Mouse (Mus musculus): ENCODE results near the gene Ankrd12. TPM values are rescaled to one million over a fixed set of nuclear protein-coding genes. Genes with fewer than 3 reads are reported as not detected.

Ankrd12 gene
- total RNA-seq, 2 experiments from 2014 or later, result 9.7 to 13.7 TPM

DNA sequence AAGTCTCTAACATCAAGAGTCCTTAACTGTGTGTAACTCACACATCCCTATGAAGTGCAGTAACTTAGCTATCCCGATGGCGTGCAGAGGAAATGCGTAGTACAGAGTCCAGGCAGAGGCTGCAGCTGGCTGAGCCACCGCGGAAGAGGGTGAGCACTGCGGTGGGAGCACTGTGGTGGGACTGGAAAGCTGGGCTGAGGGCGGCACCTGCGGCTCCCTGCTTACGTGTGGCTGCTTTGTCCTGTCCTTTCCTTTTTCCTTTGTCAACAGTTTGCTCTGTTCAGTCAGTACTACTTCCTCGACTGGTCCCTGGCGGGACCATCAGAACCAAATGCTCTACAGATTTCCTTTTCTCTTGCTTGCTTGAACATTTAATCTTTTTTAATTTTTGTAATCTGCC, 109.1 kb downstream of the Ankrd12 start:
- no peak for DNase-seq

DNA sequence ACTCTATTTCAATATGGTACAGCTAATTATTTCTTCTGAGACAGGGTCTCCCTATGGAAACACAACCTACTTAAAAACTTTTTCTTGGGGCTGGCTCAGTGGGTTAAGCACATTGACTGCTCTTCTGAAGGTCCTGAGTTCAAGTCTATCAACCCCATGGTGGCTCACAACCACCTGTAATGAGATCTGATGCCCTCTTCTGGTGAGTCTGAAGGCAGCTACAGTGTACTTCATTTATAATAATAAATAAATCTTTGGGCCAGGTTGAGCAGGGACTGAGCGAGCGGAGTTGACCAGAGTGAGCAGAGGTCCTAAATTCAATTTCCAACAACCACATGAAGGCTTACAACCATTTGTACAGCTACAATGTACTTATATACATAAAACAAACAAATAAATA, 114.6 kb downstream of the Ankrd12 start:
- DNase-seq, result no peak

DNA sequence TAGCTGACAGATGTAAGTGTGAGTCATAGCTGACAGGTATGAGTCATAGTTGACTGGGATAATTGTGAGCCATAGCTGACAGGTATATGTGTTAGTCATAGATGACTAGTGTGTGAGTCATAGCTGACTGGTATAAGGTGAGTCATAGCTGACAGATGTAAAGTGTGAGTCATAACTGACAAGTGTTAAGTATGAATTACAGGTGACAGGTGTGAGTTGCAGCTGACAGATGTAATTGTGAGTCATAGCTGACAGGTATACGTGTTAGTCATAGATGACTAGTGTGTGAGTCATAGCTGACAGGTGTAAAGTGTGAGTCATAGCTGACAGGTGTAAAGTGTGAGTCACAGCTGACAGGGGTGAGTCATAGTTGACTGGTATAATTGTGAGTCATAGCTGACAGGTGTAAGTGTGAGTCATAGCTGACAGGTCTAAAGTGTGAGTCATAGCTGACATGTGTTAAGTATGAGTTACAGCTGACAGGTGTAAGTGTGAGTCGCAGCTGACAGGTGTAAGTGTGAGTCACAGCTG, 115.2 kb downstream of the Ankrd12 start:
- no peak for DNase-seq

DNA sequence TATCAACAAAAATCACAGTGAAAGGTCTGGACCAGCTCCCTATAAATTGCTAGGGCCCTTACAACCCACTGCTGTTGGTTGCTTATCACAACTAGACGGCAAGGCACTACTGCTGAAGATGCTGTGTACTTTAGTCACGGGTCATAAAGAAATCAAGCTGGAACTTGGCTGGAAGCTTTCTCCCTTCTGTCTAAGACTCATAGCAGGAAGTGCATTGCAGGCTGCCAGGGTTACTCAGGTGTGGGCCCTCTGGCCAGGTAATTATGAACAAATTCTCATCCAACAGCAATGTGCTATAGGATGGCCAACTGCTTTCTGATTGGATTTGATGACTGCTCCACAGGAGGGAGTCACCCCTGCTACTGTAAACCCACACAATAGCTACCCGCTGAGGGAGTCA, 117.9 kb downstream of the Ankrd12 start:
- no peak for DNase-seq

DNA sequence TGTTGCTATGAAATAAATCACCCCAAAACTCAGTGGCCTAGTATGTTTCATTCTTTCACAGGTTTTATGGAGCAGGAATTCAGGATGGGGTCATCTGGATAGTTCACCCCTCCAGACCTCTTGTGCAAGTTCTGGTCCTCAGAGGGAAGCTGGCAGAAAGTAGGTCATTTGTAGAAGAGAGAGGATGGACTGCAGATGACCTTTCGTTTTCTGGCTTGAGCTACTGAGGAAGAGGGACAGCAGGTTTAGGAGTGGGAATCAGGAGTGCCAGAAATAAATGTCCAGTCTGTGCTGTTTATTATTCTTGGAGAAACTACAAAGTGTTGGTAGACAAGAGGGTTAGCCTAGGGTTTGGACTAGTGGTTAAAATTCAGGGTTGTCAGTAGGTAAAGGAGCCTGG, 118.5 kb downstream of the Ankrd12 start:
- DNase-seq, result no peak

DNA sequence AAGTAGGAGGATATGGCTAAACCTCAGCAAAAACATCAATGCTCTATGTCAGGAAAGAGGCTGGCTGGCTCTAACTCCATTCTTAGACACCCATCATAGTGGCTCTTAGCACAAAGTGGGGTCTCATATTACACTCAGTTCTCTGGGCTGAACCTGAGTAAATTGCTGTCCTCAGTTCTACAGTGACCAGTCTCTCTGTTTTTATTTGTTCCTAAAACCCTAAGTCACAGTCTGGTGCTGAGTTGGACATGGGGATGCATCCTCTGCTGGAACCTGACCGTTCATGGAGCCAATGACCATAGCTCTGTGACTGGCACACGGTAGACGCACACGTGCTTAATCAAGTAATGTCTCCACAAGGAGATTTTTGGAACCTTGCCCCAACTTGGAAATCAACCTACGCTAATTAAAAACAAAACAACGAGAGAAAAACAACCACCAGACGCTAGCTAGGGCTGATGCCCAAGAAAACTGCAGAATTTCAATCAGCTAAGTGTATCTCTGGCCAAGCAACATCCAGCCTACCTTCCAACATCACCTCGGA, 119.0 kb downstream of the Ankrd12 start:
- DNase-seq, result no peak

DNA sequence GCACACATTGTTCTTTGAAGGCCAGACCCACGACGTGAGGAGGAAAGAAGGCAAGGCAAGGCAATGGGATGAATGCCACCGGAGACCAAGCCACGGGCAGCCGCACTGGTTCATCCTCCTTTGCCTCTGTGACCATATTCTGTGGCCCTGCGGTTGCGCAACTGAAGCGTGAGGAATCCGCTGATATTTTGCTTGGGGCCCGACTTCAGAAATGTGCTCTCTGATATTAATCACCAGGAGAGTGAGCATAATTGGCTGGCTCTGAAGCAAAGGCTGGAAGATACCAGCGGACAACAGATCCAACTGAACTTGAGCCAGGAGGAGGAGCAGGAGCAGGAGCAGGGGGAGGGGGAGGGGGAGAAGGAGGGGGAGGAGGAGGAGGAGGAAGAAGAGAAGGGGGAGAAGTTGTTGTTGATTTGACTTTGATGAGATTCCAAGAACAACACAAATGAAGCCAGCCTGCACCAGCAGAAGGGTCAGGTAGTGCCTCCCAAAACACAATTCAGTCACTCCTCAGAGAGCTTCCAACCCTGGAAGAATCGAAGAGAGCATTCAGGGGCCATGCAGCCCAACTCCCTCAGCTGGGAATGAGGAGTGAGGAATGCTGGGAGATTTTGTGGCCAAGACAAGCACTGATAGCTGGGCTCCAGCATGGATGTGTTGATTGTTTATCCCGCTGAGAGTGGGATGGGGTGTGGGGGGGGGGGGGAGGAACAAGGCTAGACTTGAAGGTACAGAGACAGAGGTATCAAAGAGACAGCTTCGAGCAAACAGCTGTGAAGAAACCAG, 119.7 kb downstream of the Ankrd12 start:
- peak; percentile 28 for DNase-seq

DNA sequence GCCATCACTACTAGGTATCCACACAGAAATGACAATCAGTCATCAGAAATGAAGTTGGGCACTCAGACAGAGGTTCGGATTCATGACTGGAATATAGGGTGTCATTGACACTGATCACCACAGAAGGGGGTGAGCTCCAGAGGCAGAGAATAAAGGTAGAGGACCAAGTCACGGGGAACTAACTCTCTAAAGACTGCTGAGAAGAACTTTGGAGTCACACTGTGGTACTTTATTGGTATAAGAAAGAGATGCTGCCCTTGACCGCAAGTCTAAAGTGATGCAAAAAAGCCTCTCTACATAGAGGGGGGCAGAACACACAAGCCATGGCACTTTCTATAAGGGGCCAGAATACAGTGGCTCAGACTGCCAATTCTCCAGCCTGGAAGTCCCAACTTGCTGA, 120.7 kb downstream of the Ankrd12 start:
- no peak for DNase-seq

DNA sequence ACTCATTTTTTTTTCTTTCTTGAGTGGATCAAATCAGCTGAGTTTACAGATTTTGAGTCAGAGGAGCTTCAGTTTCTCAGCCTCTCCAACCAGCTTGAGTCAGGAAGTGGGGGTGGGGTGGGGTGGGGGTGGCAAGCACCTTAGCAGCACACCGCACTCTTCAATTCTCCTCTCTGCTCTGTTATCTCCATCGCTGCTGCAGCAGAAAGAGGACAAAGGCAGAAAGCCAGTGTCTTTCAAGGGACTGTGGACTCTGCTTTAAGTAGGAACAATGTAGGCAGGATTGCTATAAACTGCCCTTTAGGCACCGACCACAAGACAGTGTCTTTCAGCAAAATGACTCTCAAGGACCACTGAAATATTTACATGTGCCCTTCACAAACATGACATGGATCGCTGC, 122.9 kb downstream of the Ankrd12 start:
- no peak for DNase-seq

DNA sequence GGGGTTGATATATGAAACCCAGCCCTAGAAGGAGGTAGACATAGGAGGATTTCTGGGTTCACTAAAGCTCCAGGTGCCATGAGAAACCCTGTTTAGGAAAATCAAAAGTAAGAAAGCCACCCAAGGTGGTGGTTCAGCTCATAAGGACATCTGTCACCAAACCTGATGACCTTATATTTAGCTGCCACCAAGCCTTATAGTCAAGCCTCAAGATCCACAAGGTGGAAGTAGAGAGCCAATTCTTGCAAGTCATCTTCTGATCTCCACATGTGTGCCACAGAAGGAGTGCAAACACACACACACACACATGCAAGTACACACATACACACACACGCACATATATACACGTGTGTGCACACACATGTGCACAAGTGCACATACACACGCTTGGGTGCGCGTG, 124.8 kb downstream of the Ankrd12 start:
- no peak for DNase-seq

DNA sequence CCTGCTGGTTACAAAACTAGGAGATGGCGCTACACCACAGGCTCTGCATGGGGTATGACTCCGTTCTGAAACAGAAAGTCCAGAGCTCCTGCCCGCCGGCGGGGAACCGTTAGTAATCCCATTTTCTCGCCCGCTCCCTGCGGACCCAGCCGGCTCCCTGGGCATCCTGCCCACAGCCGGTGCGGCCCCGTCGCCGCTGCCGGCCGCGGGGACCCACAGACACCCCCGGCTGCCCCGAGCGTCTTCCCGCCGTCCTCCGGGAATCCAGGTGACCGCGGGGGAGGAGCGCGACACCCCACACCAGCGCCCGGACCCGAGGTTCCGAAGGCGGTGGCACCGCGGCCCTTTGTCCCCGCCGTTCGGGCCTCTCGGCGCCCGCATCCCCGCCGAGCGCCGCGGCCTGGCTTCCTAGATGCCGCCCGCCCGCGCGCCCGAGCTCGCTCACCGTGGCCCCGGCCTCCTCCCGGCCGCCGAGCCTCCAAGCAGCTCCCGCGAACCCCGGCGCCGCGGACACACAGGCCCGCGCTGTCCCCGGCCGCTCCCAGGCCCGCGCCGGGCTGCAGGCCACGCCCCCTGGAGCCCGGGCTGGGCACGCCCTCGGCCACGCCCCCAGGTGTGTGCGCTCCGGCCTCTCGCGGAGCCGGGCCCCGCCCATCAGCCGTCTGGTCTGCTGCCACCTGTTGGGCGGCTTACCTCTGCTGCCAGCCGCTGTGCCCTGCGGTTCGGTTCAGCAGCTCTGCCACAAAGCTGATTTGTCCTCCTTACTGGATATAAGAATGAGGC, 126.1 kb downstream of the Ankrd12 start, which contains the start of gene Twsg1:
Gene Twsg1 (minus strand): TSS at position 605 of the 783 bp plus-strand sequence.
- DNase-seq, result peak; percentile 95

DNA sequence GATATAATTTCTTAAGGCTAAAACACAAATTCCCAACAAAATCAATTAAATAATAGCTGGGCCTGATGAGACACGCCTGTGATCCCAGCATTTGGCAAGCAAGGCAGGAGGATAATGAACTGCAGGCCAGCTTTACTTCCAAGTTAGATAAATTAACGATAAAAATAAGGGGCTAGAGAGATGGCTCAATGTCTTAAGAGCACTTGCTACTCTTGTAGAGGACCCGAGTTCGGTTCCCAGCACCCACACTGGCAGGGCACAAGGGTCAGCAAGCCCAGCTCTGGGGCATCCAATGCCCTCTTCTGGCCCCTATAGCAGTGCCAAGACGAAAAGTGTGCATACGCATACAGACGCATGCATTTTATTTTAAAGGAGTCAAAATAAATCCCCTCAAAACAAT, 126.7 kb downstream of the Ankrd12 start:
- DNase-seq, result no peak

DNA sequence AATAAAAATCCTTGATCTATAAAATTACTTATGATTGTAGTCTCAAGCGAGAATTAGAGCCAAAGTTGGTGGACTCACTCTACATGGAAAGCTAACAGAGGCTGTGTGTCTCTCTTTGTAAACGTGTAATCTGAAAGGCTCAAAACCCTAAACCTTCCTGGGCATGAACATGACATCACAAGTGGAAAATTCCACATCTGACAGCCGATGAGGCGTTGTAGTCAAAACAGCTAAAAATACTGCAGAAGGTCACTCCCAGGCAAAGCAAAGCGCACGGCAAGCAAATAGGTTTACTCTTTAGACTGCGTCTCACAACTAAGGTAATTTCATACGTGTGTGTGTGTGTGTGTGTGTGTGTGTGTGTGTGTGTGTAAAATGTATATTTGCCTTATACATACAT, 129.6 kb downstream of the Ankrd12 start:
- no peak for DNase-seq

DNA sequence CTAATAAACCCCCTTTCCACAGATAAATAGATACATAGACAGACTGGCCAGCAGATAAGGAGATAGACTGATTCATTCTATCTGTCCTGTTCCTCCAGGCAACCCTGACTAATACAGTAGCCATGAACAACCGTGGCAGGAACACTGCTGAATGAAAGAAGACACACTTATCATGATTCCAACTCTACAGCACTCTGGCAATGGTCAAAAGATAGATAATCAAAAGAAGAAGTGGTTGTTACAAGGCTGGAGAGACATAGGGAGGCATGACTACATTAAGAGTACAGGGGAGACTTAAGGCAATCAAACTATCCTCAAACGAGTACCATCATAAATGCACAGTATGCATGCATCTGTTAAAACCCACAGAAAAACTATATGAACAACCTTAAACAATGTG, 131.5 kb downstream of the Ankrd12 start:
- no peak for DNase-seq

DNA sequence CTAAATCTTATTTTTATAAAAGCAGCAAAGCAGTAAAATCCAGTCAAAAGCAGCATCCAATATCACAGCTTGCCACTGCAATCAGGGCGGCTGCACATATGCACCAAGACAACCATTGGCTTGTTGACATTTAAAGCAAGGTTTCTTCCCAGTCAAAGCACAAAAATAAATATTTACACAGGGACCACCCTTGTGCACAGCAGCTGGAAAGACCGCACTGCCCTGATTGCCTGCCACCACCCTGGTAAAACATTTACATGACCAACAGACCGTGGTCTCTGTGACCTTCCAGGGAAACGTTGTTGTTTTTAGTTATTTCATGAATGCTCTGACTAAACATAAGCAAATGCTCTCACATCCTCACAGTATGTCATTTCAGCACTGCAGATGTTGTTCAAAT, 134.5 kb downstream of the Ankrd12 start:
- no peak for DNase-seq

DNA sequence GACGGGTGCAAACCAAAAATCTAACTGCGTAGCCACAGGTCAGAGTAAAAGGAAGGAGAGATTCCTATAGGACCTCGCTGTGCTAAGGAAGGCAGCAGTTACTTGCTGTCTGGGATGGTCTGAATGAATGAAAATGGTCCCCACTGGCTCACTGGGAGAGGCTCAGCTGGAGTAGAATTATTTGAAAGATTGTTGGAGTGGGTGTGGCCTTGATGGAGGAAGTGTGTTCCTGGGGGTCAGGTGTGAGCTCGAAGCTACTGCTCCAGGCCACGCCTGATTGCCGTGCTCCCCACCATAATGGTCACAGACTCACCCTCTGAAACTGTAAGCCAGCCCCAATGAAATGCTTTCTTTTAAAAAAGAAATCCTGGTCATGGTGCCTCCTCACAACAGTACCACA, 135.6 kb downstream of the Ankrd12 start:
- no peak for DNase-seq

DNA sequence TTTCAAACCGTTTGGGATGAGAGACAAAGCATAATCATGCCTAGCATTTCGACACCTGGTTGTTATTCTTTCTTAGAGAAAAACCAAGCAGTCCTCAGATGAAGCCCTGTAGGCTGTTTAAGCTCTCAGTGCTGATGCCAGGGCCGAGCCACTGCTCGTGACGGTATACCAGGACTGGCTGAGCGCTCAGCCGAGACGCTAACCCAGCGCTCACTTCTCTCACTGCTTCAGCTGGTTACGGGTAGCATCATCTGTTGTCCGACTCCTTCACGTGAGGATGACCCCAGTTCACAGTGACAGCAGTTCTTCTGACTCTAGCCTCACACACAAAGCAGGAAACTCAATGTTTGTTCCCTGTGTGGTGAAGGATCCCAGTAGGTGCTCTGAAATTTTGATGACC, 136.7 kb downstream of the Ankrd12 start:
- no peak for DNase-seq

DNA sequence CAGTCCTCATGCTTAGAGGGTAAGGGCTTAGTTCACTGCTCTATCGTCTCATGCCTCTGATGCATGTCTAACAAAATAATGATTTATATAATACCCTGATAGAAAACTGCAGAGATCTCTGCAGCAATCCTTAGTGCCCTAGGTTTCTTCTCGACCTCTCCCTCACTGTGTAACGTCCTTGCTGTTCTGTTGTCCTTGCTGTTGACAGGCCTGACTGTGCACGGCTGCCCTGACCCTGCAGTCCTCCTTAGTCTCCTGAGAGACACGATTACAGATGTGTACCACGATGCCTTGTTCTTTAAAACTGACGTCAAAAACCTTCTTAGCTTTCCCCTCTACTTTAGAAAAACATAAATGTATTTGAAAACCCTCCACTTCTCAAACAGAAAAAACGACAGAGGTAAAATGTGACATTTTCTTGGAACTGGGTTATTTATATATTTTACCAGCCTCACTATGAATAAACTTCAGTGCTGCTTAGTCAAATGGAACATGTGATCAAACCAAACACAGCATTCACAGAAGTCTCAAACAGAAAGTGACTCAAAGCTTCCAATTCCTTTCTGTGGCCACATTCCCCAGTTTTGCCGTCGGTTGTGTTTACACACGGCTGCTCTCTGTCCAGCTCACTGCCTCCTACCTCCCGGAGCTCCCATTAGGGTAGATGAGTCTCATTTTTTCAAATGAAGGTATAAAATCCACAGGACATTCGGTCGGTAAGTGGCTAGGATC, 137.3 kb downstream of the Ankrd12 start:
- DNase-seq, result no peak

DNA sequence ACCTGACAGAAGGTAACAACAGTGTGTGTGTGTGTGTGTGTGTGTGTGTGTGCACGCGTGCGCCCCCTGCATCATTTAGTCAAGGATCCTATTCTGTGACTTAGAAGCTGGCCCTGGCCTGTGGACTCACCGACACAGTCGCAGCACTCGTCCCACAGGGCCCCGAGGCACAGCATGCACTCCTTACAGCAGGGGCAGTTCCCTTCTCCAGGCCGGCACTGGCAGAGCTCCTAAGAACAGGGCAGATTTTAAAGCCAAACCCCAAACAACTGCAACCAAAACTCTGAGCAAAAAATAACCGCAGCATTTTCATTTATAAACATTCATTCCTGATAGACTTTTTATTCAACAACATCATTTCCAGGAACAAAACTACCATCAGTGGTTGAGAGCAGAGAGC, 139.2 kb downstream of the Ankrd12 start:
- no peak for DNase-seq

DNA sequence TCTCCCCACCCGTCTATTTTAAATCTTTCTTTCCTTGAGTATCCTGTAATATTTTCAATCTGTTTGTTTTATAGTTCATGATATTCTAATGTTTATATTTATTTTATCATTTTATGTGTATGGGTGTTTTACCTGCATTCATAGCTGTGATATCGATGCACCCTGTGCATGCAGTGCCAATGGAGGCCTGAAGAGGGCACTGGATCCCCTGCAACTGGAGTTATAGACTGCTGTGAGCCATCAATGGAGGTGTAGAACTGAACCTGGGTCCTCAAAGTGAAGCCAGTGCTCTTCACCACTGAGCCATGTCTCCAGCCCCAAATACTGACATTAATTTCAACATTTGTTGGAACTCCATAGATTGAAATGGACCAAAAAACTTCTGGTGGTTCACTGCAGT, 143.1 kb downstream of the Ankrd12 start:
- DNase-seq, result no peak

DNA sequence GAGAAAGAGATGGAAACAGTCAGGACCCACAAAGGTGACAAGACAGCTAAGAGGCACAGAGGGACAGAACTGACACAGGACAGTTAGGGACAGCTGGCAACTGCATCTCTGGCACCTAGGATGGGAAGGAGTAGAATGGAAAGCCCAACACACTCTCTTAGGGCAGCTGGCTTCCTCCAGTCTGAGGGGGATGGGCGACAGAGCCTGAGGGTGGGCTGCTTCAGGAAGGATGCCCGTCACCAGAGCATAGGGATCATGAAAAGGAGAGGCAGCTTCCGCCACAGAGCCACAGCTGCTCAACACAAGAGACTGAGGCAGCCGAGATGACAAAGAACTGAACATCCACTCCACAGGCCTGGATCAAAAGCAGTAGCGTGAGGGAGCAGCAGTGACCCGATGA, 145.4 kb downstream of the Ankrd12 start:
- no peak for DNase-seq

DNA sequence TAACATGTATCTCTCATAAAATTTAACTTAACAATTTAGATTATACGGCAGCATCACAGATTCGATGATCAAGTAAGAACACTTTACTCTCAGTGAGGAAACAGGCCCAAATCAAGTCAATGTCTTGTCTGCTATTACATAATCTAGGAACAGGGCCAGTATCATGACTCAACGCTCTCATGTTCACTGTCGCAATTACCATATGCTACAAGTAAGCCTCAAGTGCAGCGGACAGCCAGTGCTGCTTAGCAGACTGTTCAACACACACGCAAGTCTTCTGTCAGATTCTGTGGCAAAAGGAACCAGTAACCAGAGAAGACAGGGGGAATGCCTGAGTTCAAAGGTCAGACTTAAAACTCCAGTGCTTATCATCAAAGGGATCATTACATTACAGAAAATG, 145.9 kb downstream of the Ankrd12 start:
- DNase-seq, result peak; percentile 29

Measured in gastrocnemius, postnatal 25 days (tissue).